Mouse (Mus musculus): ENCODE measurements around the gene Tmem35b.

DNA sequence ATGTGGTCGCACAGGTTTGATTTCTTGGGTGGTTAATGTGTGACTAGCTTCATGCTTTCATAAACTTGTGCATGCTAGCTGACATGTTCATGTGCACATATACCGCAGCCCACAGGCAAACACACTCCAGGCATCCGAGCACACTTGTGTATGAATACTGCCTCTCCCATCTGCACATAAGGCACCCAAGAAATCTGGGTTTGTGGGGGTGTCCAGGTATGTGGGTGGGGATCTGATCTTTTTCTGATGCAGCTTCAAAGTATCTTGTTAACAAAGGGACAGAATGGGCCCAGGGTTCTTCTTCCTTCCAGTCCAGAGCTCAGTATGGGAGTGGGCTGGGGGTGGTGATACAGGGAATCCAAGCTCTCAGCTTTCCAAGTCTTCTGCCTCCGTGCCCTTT lies 49.1 kb downstream of the Tmem35b start:
- TF ChIP-seq CTCF (IDR thresholded peaks at IDR 0.05; ENCODE audit: borderline replicate concordance, insufficient read depth, low read depth, low read length) (no peak), POLR2A (IDR thresholded peaks at IDR 0.05; ENCODE audit: borderline replicate concordance, insufficient read depth, low read length) (no peak)

Data from cerebellum, adult 2 months (tissue).